Mouse (Mus musculus): ENCODE measurements at regions not wholly inside any gene's neighbourhood (a gene's known extent, or its start where the extent isn't known, plus 50 kb on each side); places are given as distances from the start of the nearest gene placed in this dataset.

DNA sequence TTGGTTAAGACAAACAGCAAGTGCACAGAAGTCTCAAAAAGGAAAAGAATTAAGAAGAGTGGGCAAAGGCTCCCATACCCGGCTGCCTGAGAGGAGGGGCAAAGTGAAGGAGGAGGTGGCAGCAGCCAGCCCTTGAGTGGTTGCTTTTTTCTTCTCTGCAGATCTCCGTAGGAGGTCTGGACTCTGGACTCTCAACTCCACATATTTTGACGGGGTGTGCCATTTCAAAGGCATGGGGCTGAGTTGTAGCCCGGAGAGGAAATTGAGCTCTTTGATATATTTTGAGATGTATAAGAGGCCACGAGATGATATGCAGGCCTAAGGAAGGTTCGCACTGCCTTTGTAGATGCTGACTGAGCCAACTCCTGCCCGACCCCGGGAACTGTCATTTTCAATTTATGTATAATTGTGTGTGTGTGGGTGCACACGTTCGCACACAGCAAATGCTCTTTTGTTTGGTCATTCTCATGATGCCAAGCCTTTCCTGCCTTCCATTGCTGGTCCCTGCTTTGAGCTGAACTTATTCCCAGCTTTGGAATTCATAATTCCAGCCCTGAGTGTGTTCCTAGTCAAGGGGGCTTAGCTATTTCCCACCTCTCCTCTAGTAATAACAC is 56.4 kb downstream of the Cxcr4 start:
- Histone ChIP-seq H3K4me1 (replicated peaks; ENCODE audit: low read depth, low read length) (no peaks in the 10 kb centered on the region), H3K36me3 (ENCODE audit: insufficient read depth, low read length) (no peaks in the 10 kb centered on the region), H3K4me3 (replicated peaks; ENCODE audit: low read length) (no peak overlapping the region), H3K27me3 (ENCODE audit: insufficient read depth, low read length) (no peaks in the 10 kb centered on the region), H3K9me3 (ENCODE audit: low read length) (peaks cover 10% of the 10 kb centered on the region)
- TF ChIP-seq CTCF (conservative IDR thresholded peaks at IDR 0.05; ENCODE audit: low read length) (no peak), POU5F1 (IDR thresholded peaks at IDR 0.05; ENCODE audit: borderline replicate concordance, low read length) (no peak), NANOG (IDR thresholded peaks at IDR 0.05; ENCODE audit: borderline replicate concordance, low read length) (no peak)

DNA sequence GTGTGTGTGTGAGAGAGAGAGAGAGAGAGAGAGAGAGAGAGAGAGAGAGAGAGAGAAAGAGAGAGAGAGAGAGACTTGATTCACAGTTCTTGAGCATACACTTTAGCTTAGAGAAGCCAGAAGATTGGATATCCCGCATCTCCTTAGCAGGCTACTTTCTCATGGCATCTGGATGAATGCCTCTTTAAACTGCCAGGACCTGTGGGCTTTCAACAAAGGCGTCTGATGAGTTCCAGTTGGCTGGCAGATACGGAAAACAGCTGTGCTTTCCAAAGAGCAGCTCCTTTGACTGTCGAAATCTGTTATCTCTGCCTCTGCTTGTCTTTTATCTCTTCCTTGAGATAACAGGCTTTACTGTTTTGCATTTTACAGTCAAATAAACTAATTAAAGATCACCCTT is 59.5 kb downstream of the Cxcr4 start:
- Histone ChIP-seq H3K9me3 (ENCODE audit: low read length) (peaks cover 10% of the 10 kb centered on the region), H3K4me3 (replicated peaks; ENCODE audit: low read length) (no peak overlapping the region), H3K4me1 (replicated peaks; ENCODE audit: low read depth, low read length) (no peaks in the 10 kb centered on the region), H3K27me3 (ENCODE audit: insufficient read depth, low read length) (no peaks in the 10 kb centered on the region), H3K36me3 (ENCODE audit: insufficient read depth, low read length) (no peaks in the 10 kb centered on the region)
- TF ChIP-seq NANOG (IDR thresholded peaks at IDR 0.05; ENCODE audit: borderline replicate concordance, low read length) (no peak), CTCF (conservative IDR thresholded peaks at IDR 0.05; ENCODE audit: low read length) (no peak), POU5F1 (IDR thresholded peaks at IDR 0.05; ENCODE audit: borderline replicate concordance, low read length) (no peak)

DNA sequence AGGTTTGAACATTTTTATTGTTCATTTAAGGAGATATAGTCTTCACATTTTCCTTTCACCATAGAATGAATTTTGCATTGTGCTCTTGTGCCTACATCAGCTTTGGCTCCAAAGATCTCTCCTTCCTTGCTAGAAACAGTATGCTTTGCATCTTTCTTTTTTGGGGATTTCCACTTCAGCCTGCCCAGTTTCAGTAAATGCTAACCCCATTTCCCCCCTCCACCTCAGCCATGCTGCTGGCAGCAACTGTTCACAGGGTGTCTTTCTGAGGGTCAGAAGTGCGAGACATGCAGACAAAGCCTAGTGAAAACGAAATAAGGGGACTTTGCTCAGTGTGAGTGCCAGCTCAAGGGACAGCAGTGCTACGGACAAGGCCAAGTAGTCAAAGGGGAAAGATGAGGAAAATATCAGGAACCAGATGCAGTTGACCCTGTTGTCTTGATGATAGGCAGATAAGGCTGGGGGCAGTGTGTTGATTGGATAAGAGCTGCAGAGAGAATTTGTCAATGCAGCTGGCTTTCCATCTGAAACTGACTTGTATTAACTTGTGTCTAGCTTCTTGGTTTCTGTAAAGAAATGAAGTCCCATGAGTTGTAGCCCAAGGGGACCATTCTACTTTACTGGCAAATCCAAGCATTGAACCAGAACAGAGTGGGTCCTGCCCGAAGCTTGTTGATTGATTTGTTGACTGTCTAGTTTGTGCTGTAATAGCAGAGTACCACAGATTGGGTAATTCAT is 62.1 kb downstream of the Cxcr4 start:
- no peak for TF ChIP-seq CTCF (conservative IDR thresholded peaks at IDR 0.05; ENCODE audit: low read length)
- TF ChIP-seq POU5F1 (IDR thresholded peaks at IDR 0.05; ENCODE audit: borderline replicate concordance, low read length): no peak
- TF ChIP-seq NANOG (IDR thresholded peaks at IDR 0.05; ENCODE audit: borderline replicate concordance, low read length): no peak
- Histone ChIP-seq H3K9me3 (ENCODE audit: low read length) (peaks cover 4% of the 10 kb centered on the region; the same call in 1 of the 2 replicates), H3K4me1 (replicated peaks; ENCODE audit: low read depth, low read length) (no peaks in the 10 kb centered on the region)

DNA sequence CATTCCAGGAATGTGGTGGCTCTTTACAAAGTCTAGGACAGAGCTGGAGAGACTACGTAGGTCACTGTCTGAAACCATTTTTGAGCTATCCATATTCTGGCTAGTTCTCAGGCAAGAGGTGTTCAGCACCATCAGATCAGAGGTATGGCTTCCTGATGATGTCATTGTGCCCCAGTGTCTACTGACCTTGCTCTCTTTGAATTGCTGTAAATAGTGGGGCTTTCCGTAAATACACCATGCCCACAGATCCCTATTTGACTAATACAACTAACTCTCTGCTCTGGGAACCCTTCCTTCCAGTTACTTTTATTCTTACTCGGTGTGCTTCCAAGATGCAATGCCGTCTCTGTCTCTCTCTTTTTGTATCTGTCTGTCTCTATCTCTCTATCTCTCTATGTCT is 72.9 kb downstream of the Cxcr4 start:
- Histone ChIP-seq H3K4me3 (replicated peaks; ENCODE audit: low read length) (no peak overlapping the region), H3K36me3 (ENCODE audit: insufficient read depth, low read length) (no peaks in the 10 kb centered on the region), H3K27me3 (ENCODE audit: insufficient read depth, low read length) (no peaks in the 10 kb centered on the region), H3K9me3 (ENCODE audit: low read length) (no peaks in the 10 kb centered on the region), H3K4me1 (replicated peaks; ENCODE audit: low read depth, low read length) (no peaks in the 10 kb centered on the region)
- TF ChIP-seq CTCF (conservative IDR thresholded peaks at IDR 0.05; ENCODE audit: low read length) (no peak), POU5F1 (IDR thresholded peaks at IDR 0.05; ENCODE audit: borderline replicate concordance, low read length) (no peak), NANOG (IDR thresholded peaks at IDR 0.05; ENCODE audit: borderline replicate concordance, low read length) (no peak)

More for the DNA sequence above, 62.1 kb downstream of the Cxcr4 start:
- H3K27me3 ChIP-seq (ENCODE audit: insufficient read depth, low read length): no peaks in the 10 kb centered on the region
- H3K36me3 ChIP-seq (ENCODE audit: insufficient read depth, low read length): no peaks in the 10 kb centered on the region
- no peak overlapping the region for H3K4me3 ChIP-seq (replicated peaks; ENCODE audit: low read length)

DNA sequence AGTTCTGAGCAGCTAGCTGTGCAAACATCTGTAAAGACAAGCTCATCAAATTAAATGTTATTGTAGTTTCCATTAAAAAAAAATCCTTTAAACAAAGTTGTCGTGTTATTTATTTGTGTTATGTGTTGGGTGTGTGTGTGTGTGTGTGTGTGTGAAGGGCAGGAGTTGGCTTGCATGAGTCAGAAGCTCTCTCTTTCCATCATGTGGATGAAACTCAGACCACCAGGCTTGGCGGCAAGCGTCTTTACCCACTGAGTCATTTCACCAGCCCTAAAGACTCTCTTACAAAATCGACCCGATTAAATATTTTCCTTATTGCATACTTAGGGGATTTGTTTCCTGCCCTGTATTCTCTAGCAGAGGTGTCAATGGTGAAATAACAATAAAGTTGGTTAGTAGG is 73.6 kb downstream of the Cxcr4 start:
- Histone ChIP-seq H3K4me1 (replicated peaks; ENCODE audit: low read depth, low read length) (no peaks in the 10 kb centered on the region), H3K4me3 (replicated peaks; ENCODE audit: low read length) (no peak overlapping the region), H3K9me3 (ENCODE audit: low read length) (no peaks in the 10 kb centered on the region), H3K36me3 (ENCODE audit: insufficient read depth, low read length) (no peaks in the 10 kb centered on the region), H3K27me3 (ENCODE audit: insufficient read depth, low read length) (no peaks in the 10 kb centered on the region)
- TF ChIP-seq POU5F1 (IDR thresholded peaks at IDR 0.05; ENCODE audit: borderline replicate concordance, low read length) (no peak), NANOG (IDR thresholded peaks at IDR 0.05; ENCODE audit: borderline replicate concordance, low read length) (no peak), CTCF (conservative IDR thresholded peaks at IDR 0.05; ENCODE audit: low read length) (no peak)

DNA sequence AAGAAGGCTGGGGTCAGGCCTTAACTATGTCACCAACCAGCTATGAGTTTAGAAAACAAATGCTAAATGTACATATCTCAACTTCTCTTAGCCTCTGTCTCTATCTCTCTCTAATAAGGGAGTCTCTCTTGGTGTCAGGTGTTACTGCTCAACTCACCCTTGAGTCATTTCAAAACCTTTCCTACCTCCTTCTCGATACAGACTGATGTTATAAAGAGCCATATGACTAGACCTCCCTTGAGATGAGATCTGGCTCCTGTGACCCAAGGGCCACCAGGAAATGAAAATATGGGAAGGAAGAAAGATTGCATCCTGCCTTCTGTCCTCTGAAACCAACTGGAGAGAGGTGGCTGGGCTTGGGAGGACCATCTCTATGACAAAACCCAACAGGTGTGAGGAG is 74.7 kb downstream of the Cxcr4 start:
- Histone ChIP-seq H3K9me3 (ENCODE audit: low read length) (no peaks in the 10 kb centered on the region), H3K4me3 (replicated peaks; ENCODE audit: low read length) (no peak overlapping the region), H3K36me3 (ENCODE audit: insufficient read depth, low read length) (no peaks in the 10 kb centered on the region), H3K27me3 (ENCODE audit: insufficient read depth, low read length) (no peaks in the 10 kb centered on the region), H3K4me1 (replicated peaks; ENCODE audit: low read depth, low read length) (no peaks in the 10 kb centered on the region)
- no peak for TF ChIP-seq CTCF (conservative IDR thresholded peaks at IDR 0.05; ENCODE audit: low read length)
- TF ChIP-seq POU5F1 (IDR thresholded peaks at IDR 0.05; ENCODE audit: borderline replicate concordance, low read length): no peak
- no peak for TF ChIP-seq NANOG (IDR thresholded peaks at IDR 0.05; ENCODE audit: borderline replicate concordance, low read length)

DNA sequence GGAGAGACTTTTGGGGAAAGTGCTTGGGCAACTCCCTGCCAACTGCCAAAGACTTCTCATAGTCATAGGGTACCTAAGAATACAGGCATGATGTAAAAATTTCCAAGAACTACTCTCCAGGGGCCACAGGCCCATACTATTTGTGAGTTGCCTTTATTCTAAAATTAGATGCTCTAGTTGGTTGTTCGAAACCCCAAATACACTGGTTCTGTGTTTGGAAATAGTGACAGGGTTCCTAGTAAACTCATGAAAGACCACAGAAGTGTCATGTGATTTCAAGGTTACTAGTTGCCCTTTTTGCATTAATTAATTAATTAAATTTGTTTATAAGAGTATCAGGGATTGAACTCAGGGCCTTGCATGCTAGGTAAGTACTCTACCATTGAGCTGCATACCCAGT is 77.8 kb downstream of the Cxcr4 start:
- TF ChIP-seq CTCF (conservative IDR thresholded peaks at IDR 0.05; ENCODE audit: low read length): no peak
- no peak for TF ChIP-seq NANOG (IDR thresholded peaks at IDR 0.05; ENCODE audit: borderline replicate concordance, low read length)
- no peak for TF ChIP-seq POU5F1 (IDR thresholded peaks at IDR 0.05; ENCODE audit: borderline replicate concordance, low read length)
- no peaks in the 10 kb centered on the region for H3K36me3 ChIP-seq (ENCODE audit: insufficient read depth, low read length)
- H3K9me3 ChIP-seq (ENCODE audit: low read length): no peaks in the 10 kb centered on the region

DNA sequence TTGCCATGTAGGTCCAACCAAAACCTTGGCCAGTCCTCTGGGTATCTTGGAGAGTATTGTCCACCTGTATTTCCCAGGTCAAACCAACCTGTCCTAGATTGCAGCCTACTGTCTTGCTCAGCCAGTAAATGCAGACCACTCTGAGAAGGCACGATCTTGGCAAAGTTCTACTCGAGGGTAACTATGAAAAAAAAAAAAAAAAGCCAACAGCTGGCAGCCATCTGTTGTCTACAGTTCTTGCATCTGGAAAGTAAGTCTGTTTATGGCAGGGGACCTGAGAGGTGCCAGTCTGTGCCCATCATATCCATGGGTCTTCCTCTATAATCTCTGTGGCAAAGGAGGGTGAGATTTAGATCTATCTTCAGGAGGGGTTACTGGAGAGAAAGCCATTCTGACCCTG is 78.2 kb downstream of the Cxcr4 start:
- no peaks in the 10 kb centered on the region for H3K4me1 ChIP-seq (replicated peaks; ENCODE audit: low read depth, low read length)
- no peaks in the 10 kb centered on the region for H3K36me3 ChIP-seq (ENCODE audit: insufficient read depth, low read length)
- H3K4me3 ChIP-seq (replicated peaks; ENCODE audit: low read length): no peak overlapping the region
- TF ChIP-seq CTCF (conservative IDR thresholded peaks at IDR 0.05; ENCODE audit: low read length): no peak
- TF ChIP-seq NANOG (IDR thresholded peaks at IDR 0.05; ENCODE audit: borderline replicate concordance, low read length): no peak
- TF ChIP-seq POU5F1 (IDR thresholded peaks at IDR 0.05; ENCODE audit: borderline replicate concordance, low read length): no peak
- H3K27me3 ChIP-seq (ENCODE audit: insufficient read depth, low read length): no peaks in the 10 kb centered on the region
- no peaks in the 10 kb centered on the region for H3K9me3 ChIP-seq (ENCODE audit: low read length)

More for the DNA sequence above, 77.8 kb downstream of the Cxcr4 start:
- Histone ChIP-seq H3K27me3 (ENCODE audit: insufficient read depth, low read length) (no peaks in the 10 kb centered on the region), H3K4me3 (replicated peaks; ENCODE audit: low read length) (no peak overlapping the region), H3K4me1 (replicated peaks; ENCODE audit: low read depth, low read length) (no peaks in the 10 kb centered on the region)
